Mouse (Mus musculus) lung, postnatal 0 days (tissue): Measurements from ENCODE around the gene Mpg.

Source experiments
- CTCF ChIP-seq: IDR thresholded peaks from 2 replicates; pipeline ENCODE4 v1.5.1; 2016; ENCODE audit warnings: antibody characterized with exemption, mild to moderate bottlenecking
- EP300 ChIP-seq: IDR thresholded peaks from 2 replicates; pipeline ENCODE4 v1.6.1; 2016; ENCODE audit warnings: antibody characterized with exemption, mild to moderate bottlenecking, control low read depth

DNA sequence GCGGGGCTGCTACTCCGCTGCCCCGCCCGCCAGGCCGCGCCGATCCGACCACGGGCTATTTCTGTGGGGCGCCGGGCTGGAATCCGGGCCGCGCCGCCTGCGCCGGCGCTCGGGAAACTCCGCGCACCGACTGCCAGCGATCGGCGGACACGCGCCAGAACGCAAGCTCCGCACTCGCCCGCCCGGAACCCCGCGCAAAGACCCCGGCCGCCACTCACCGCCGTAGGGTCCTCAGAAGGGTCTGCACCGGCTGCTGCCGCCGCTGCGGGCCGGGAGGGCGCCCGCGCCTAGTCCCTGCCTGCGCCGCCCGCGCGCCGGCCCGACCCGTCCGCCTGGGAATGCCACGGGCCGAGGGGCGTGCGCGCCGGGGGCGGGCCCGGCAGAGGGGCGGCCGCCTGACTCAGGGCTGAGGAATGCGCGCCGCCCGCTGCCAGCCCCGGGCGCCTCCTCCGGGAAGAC is 4.3 kb upstream of the Mpg start, which contains the start of gene Rhbdf1:
- TF ChIP-seq CTCF (no peak), EP300 (no peak)
